Mouse (Mus musculus): ENCODE measurements around the gene Gm44503. TPM values are rescaled to one million over a fixed set of nuclear protein-coding genes. Genes with fewer than 3 reads are reported as not detected.
A peak's percentile ranks its signal among the peaks of the same experiment; 100 is the strongest.

Gm44503 gene
- total RNA-seq, 2 experiments from 2014 or later = not detected

GRCm38 (mm10) chr9:73012629-73013028 is 54.0 kb downstream of the Gm44503 start:
- no peak for DNase-seq (ENCODE audit: low spot score in 2 of 2)

DNA sequence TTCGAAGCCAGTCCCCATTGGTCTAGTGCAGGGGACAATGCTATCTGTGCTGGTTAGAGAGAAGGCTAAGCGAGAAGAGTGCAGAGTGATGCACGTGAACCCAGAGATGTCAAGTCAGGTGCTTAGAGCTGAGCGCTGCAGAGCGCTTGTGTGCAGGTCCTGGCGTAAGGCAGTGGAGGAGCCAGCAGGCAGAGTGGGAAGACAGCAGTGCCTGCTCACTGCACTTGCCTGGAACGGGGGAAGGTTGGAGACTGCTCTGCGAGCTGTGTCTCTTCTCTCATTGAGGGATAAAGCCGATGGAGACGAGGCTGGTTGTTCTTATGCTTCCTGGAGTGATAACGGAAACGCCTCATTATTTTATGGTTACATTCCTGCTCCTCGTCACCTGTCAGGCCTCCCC is 56.1 kb downstream of the Gm44503 start:
- peak in 1 of 2 experiments; percentile 15 for DNase-seq (ENCODE audit: low spot score in 2 of 2)
- intact Hi-C loops (cut with DNase I) = no loop called here

More at GRCm38 (mm10) chr9:73012629-73013028, 54.0 kb downstream of the Gm44503 start:
- intact Hi-C loops (cut with DNase I) = no loop called here

DNA sequence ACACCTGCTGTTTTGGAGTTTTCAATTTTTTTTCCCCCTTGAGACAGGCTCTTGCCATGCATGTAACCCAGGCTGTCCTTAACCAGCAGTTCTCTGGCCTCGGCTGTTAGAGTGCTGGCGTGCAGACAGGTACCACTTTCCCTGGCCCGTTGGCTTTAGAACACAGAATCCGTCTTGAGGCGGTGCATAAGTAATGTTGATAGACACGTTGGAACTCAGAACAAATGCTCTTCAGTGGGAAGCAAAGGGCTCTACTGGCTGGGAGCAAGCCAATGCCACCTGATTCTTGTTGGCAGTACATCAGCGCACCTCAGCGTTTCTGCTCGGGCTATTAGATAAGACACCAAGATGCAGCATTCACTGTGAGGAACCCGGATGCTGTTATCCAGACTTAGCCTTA is 61.2 kb downstream of the Gm44503 start:
- intact Hi-C loops (cut with DNase I) = no loop called here
- DNase-seq (ENCODE audit: low spot score in 2 of 2) = no peak

GRCm38 (mm10) chr9:73020566-73021097 is 62.0 kb downstream of the Gm44503 start:
- intact Hi-C loops (cut with DNase I) = no loop called here
- DNase-seq (ENCODE audit: low spot score in 2 of 2) = no peak

- peak; percentile 23 to 36 for DNase-seq (ENCODE audit: low spot score in 2 of 2)
- intact Hi-C loops (cut with DNase I) = no loop called here
Measured at GRCm38 (mm10) chr9:73025818-73026636, 67.4 kb downstream of the Gm44503 start.

- DNase-seq (ENCODE audit: low spot score in 2 of 2) = no peak
- intact Hi-C loops (cut with DNase I) = no loop called here
Measured at GRCm38 (mm10) chr9:73030443-73030842, 71.8 kb downstream of the Gm44503 start.

- intact Hi-C loops (cut with DNase I) = no loop called here
- DNase-seq (ENCODE audit: low spot score in 2 of 2) = no peak
Measured at GRCm38 (mm10) chr9:73031421-73031820, 72.8 kb downstream of the Gm44503 start.

GRCm38 (mm10) chr9:73033406-73033805 is 74.8 kb downstream of the Gm44503 start:
- DNase-seq (ENCODE audit: low spot score in 2 of 2) = no peak
- intact Hi-C loops (cut with DNase I) = no loop called here

- intact Hi-C loops (cut with DNase I) = loop anchor here (5.0 kb wide), 1 partner anchor 52 kb away; the partner anchor contains the start of genes Ccpg1 and Ccpg1os
- peak; percentile 94 to 95 for DNase-seq (ENCODE audit: low spot score in 2 of 2)
Measured at GRCm38 (mm10) chr9:73039222-73039945, 80.7 kb downstream of the Gm44503 start.

GRCm38 (mm10) chr9:73040080-73040479 is 81.4 kb downstream of the Gm44503 start, which contains the start of gene Pigb:
Gene Pigb (minus strand): TSS chr9:73040378.
- intact Hi-C loops (cut with DNase I) = loop anchor here (5.0 kb wide), 1 partner anchor 72 kb away; the partner anchor contains the start of gene Rsl24d1
- DNase-seq (ENCODE audit: low spot score in 2 of 2) = no peak

DNA sequence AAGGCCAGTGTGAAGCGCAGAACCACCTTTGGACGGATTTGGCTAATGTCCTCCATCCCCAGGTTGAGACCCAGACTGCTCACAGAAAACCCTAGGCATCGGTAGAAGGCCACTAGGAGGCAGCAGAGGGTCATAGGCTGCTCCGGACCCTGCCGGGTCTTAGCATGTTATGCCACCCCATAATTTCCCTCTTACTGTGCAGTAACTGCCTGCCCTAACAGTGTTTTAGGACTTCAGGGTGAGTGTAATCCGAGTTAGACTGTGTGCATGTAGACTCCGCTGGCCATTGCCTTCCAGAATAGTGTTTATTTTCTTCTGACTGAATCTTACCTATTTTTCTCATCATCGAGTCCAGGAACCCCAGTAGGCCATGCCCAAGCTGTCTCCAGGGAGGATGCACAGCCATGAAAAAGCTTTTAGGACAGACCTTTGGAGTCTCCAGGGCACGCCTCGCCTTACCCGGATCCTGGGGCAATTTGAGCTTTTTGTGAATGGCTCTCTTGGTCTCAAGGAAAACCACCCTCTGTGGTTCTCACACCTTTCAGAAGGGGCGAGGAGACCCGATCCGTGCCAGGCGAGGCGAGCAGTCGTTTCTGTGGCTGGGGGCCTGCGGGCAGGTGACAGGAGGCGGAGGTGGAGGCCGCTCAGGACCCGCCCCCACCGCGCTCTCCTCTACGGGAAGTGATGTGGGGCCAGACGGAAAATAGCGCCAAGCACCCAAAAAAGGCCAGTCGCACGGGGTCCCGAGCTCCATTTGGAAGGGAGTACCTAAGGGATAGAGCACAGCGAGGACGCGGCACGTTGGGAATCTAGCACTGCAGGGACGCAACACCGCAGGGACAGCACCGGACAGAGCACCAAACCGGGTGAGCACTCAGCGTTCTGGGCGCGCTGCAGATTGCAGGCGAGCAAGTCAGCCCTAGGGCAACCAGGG is 85.8 kb downstream of the Gm44503 start, which contains the start of gene Rab27a:
Gene Rab27a, plus strand, starts transcription at position 709 of the 934 bp plus-strand sequence.
- DNase-seq (ENCODE audit: low spot score in 2 of 2) = peak; percentile 65 to 76
- intact Hi-C loops (cut with DNase I) = loop anchor here (1.0 to 5.0 kb wide), 2 partner anchors 47 to 68 kb away; partner anchors contain the start of gene Rsl24d1

GRCm38 (mm10) chr9:73045204-73045603 is 86.6 kb downstream of the Gm44503 start:
- no peak for DNase-seq (ENCODE audit: low spot score in 2 of 2)
- intact Hi-C loops (cut with DNase I) = no loop called here

- intact Hi-C loops (cut with DNase I) = no loop called here
- no peak for DNase-seq (ENCODE audit: low spot score in 2 of 2)
Measured at GRCm38 (mm10) chr9:73045711-73046110, 87.1 kb downstream of the Gm44503 start.

- intact Hi-C loops (cut with DNase I) = no loop called here
- no peak for DNase-seq (ENCODE audit: low spot score in 2 of 2)
Measured at GRCm38 (mm10) chr9:73047906-73048305, 89.3 kb downstream of the Gm44503 start.

- intact Hi-C loops (cut with DNase I) = no loop called here
- DNase-seq (ENCODE audit: low spot score in 2 of 2) = no peak
Measured at GRCm38 (mm10) chr9:73048927-73049326, 90.3 kb downstream of the Gm44503 start.

- no peak for DNase-seq (ENCODE audit: low spot score in 2 of 2)
- intact Hi-C loops (cut with DNase I) = no loop called here
Measured at GRCm38 (mm10) chr9:73049833-73050232, 91.2 kb downstream of the Gm44503 start.

DNA sequence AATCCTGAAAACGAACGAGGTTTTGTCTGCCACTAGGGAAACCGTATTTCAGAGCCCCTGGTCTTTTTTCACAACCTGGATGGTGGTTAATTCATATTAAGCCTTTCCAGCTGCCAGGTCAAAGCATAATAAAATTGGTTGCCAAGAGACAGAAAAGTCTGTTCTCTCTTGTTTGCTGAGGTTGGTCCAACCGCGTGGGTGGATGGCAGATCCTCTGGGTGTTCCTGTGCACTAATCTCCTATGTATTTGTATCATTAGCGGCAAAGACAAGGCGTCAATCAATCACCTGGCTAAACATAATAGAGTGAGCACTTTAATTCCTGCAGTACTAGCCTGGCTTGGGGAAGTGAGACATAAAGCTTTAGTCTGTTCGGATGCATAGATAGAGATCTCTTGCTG is 92.0 kb downstream of the Gm44503 start:
- intact Hi-C loops (cut with DNase I) = no loop called here
- DNase-seq (ENCODE audit: low spot score in 2 of 2) = no peak

GRCm38 (mm10) chr9:73055441-73055911 is 96.8 kb downstream of the Gm44503 start:
- DNase-seq (ENCODE audit: low spot score in 2 of 2) = no peak
- intact Hi-C loops (cut with DNase I) = no loop called here

- intact Hi-C loops (cut with DNase I) = no loop called here
- no peak for DNase-seq (ENCODE audit: low spot score in 2 of 2)
Measured at GRCm38 (mm10) chr9:73059224-73059623, 100.6 kb downstream of the Gm44503 start.
